In the genomic region with DNA sequence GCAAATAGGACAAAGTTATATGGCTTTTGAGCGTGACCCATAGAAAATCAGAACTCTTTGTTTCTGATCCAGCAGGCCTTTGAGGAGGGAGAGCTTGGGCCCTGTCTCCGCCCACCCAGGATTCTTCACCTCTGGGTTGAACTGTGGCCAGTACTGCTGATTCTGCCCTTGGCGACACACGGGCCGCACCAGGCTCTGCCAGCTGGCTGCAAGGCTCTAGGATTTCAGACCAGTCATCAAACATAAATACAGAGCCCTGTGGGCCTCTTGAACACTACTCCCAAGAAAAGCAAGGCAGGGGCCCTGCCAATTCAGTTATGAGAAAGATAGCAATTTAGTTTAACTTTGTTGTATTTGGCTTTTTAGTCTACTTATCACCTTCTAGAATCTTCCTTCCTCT, we compare ENCODE assay signal across 8 mouse cellular contexts.
DNase-seq lines count a peak whose midpoint lies in the region; ATAC-seq lines count a peak whose summit lies in the region.

No protein-coding gene starts in this region.

- H3K27me3 ChIP-seq in heart, embryonic 12.5 days (replicated peaks): no peaks in the 10 kb centered on the region

- H3K36me3 ChIP-seq in heart, embryonic 12.5 days: no peaks in the 10 kb centered on the region

- H3K27ac ChIP-seq in heart, embryonic 12.5 days (ENCODE audit: poor library complexity, severe bottlenecking): peak overlapping the region; percentile 86; the same call in 1 of the 2 replicates

- WGBS in heart, embryonic 12.5 days: 64% methylated on average over 5 of the region's 5 CpGs

- no peak for ATAC-seq in heart, embryonic 12.5 days (ENCODE audit: insufficient number of reproducible peaks, low FRiP score)

- no peak overlapping the region for H3K4me3 ChIP-seq in heart, embryonic 12.5 days

- H3K9me3 ChIP-seq in heart, embryonic 12.5 days (replicated peaks): no peaks in the 10 kb centered on the region

- no peak overlapping the region for H3K9ac ChIP-seq in heart, embryonic 12.5 days

- H3K4me2 ChIP-seq in heart, embryonic 12.5 days: no peak overlapping the region

- peaks cover 33% of the 10 kb centered on the region for H3K4me1 ChIP-seq in heart, embryonic 12.5 days (replicated peaks)

- DNase-seq in cerebellum, postnatal 25 days: peak; percentile 34 to 47
- no peak for DNase-seq in cerebellum, postnatal 36 days
- DNase-seq in ovary, adult 18-20 months (ENCODE audit: low spot score): peak; percentile 47
- DNase-seq in ovary, postnatal 10 days (ENCODE audit: low spot score): no peak
- DNase-seq in lung, postnatal 4 days: peak; percentile 39 to 72
- DNase-seq in thymus, postnatal 0 days (ENCODE audit: low spot score): no peak
- no peak for DNase-seq in layer of hippocampus, adult 9-10 months (ENCODE audit: low spot score)

Comparison
In these comparisons a context has a peak if more than half of its experiments do, and no peak if none do; other contexts are left out.
1. DNase-seq: peak in cerebellum, postnatal 25 days (2 of 2), ovary, adult 18-20 months (single experiment) and lung, postnatal 4 days (2 of 2); none in cerebellum, postnatal 36 days (0 of 2), ovary, postnatal 10 days (single experiment), thymus, postnatal 0 days (single experiment) and layer of hippocampus, adult 9-10 months (single experiment).